Mouse (Mus musculus): Measurements from ENCODE around the gene Zfp523.

- TF ChIP-seq CTCF (IDR thresholded peaks at IDR 0.05; ENCODE audit: low read depth): no peak
- TF ChIP-seq EP300 (IDR thresholded peaks at IDR 0.05; ENCODE audit: low read depth): no peak
These were observed 28.6 kb upstream of the Zfp523 start for GRCm38 (mm10) chr17:28148288-28148687.

Data from liver, embryonic 14.5 days (tissue).